Mouse (Mus musculus) olfactory bulb, adult 2 months (tissue): ENCODE measurements around the gene Arhgap4.

Source experiments
- CTCF ChIP-seq: fragments of 200-500 bp; IDR thresholded peaks from 2 replicates; pipeline ENCODE4 v1.5.1; 2012; ENCODE audit warnings: low read depth, mild to moderate bottlenecking, low read length, moderate library complexity; ENCODE audit not compliant: insufficient read depth
- POLR2A ChIP-seq: fragments of 200-500 bp; IDR thresholded peaks from 2 replicates; pipeline ENCODE4 v1.6.1; 2012; ENCODE audit warnings: mild to moderate bottlenecking, low read depth, low read length, moderate library complexity; ENCODE audit not compliant: insufficient read depth

GRCm38 (mm10) chrX:73911588-73911987 is 10.1 kb downstream of the Arhgap4 start:
- TF ChIP-seq POLR2A (no peak), CTCF (no peak)
